ENCODE assay signal across 15 mouse cellular contexts in the genomic region with DNA sequence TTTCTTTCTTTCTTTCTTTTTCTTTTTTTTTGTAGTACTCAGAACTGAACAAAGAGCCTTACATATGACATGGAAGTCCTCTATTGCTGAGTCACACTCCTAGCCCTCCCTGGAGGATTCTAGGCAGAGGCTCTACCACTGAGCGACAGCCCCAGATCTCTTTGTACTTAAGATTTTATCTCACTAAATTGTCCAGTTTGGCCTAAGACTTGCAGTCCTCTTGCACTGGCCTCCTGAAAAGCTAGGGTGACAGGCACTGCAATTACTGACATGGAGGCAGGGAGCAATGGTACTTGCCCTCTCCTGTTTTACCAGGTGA. TPM values are rescaled to one million over a fixed set of nuclear protein-coding genes. Genes with fewer than 3 reads are reported as not detected.
DNase-seq lines count a peak whose midpoint lies in the region; ATAC-seq lines count a peak whose summit lies in the region.
"Had no signal": no experiment of that assay in that cellular context is flagged by ENCODE, and none has a peak within 500 bp of the region (broad histone marks: within the 10 kb centered on the region; RNA-seq: fewer than 3 reads in every experiment).

No protein-coding gene starts in this region.

- H3K9ac ChIP-seq in lung, embryonic 16.5 days (ENCODE audit: low read length) = no peak overlapping the region
- H3K9ac ChIP-seq in hindbrain, embryonic 12.5 days = no peak overlapping the region
- H3K9ac ChIP-seq in hindbrain, embryonic 15.5 days = no peak overlapping the region
- no peak overlapping the region for H3K9ac ChIP-seq in neural tube, embryonic 12.5 days
- H3K9ac ChIP-seq: heart, embryonic 12.5 days; intestine, embryonic 15.5 days; lung, embryonic 14.5 days had no signal

- no peaks in the 10 kb centered on the region for H3K27me3 ChIP-seq in lung, embryonic 16.5 days (ENCODE audit: control insufficient read depth, insufficient read depth, low read depth, low read length)
- no peaks in the 10 kb centered on the region for H3K27me3 ChIP-seq in hindbrain, embryonic 12.5 days
- no peaks in the 10 kb centered on the region for H3K27me3 ChIP-seq in hindbrain, embryonic 15.5 days
- no peaks in the 10 kb centered on the region for H3K27me3 ChIP-seq in neural tube, embryonic 12.5 days (replicated peaks)
- H3K27me3 ChIP-seq: embryonic facial prominence, embryonic 13.5 days; heart, embryonic 12.5 days; intestine, embryonic 15.5 days had no signal

- 88% methylated on average over 1 of the region's 1 CpGs for WGBS in lung, embryonic 16.5 days
- WGBS in hindbrain, embryonic 12.5 days = 71% methylated on average over 1 of the region's 1 CpGs
- WGBS in hindbrain, embryonic 15.5 days = 53% methylated on average over 1 of the region's 1 CpGs
- 88% methylated on average over 1 of the region's 1 CpGs for WGBS in neural tube, embryonic 12.5 days

- H3K9me3 ChIP-seq in lung, embryonic 16.5 days (ENCODE audit: control insufficient read depth, low read length) = no peaks in the 10 kb centered on the region
- no peaks in the 10 kb centered on the region for H3K9me3 ChIP-seq in hindbrain, embryonic 12.5 days (replicated peaks)
- no peaks in the 10 kb centered on the region for H3K9me3 ChIP-seq in hindbrain, embryonic 15.5 days
- H3K9me3 ChIP-seq in neural tube, embryonic 12.5 days = no peaks in the 10 kb centered on the region
- H3K9me3 ChIP-seq: embryonic facial prominence, embryonic 13.5 days; heart, embryonic 12.5 days; intestine, embryonic 15.5 days; limb, embryonic 10.5 days had no signal

- ATAC-seq in lung, embryonic 16.5 days (ENCODE audit: low read depth) = no peak
- ATAC-seq in hindbrain, embryonic 12.5 days (ENCODE audit: low FRiP score) = no peak
- no peak for ATAC-seq in hindbrain, embryonic 15.5 days (ENCODE audit: low FRiP score, low read depth)
- no peak for ATAC-seq in neural tube, embryonic 12.5 days (ENCODE audit: low FRiP score, low read depth)
- no peak for ATAC-seq in megakaryocyte progenitor cell, adult 5-6 weeks (replicated peaks; ENCODE audit: poor library complexity)
- ATAC-seq: intestine, embryonic 15.5 days had no signal

- H3K36me3 ChIP-seq in lung, embryonic 16.5 days (ENCODE audit: control insufficient read depth, insufficient read depth, low read length) = peaks cover 9% of the 10 kb centered on the region
- peaks cover 45% of the 10 kb centered on the region for H3K36me3 ChIP-seq in hindbrain, embryonic 12.5 days
- peaks cover 42% of the 10 kb centered on the region for H3K36me3 ChIP-seq in hindbrain, embryonic 15.5 days
- peaks cover 47% of the 10 kb centered on the region for H3K36me3 ChIP-seq in neural tube, embryonic 12.5 days

- H3K4me3 ChIP-seq in lung, embryonic 16.5 days (ENCODE audit: low read length) = no peak overlapping the region
- H3K4me3 ChIP-seq in hindbrain, embryonic 12.5 days = no peak overlapping the region
- H3K4me3 ChIP-seq in hindbrain, embryonic 15.5 days = no peak overlapping the region
- no peak overlapping the region for H3K4me3 ChIP-seq in neural tube, embryonic 12.5 days
- H3K4me3 ChIP-seq: embryonic facial prominence, embryonic 13.5 days; heart, embryonic 12.5 days; intestine, embryonic 15.5 days; limb, embryonic 10.5 days had no signal

- DNase-seq in lung, postnatal 25 days (ENCODE audit: low spot score) = no peak
- DNase-seq in cerebellum, postnatal 14 days = no peak
- DNase-seq: adrenal gland, postnatal 36 days; cerebellum, adult 8-10 months; lung, embryonic 14.5 days had no signal

- peak overlapping the region; percentile 62; the same call in 1 of the 2 replicates for H3K27ac ChIP-seq in lung, embryonic 16.5 days (ENCODE audit: low read length)
- peak overlapping the region; percentile 81 for H3K27ac ChIP-seq in hindbrain, embryonic 12.5 days
- peak overlapping the region; percentile 60; the same call in 1 of the 2 replicates for H3K27ac ChIP-seq in hindbrain, embryonic 15.5 days (replicated peaks)
- peak overlapping the region; percentile 69; the same call in 1 of the 2 replicates for H3K27ac ChIP-seq in neural tube, embryonic 12.5 days
- H3K27ac ChIP-seq: embryonic facial prominence, embryonic 13.5 days; intestine, embryonic 15.5 days; limb, embryonic 10.5 days had no signal

- peaks cover 22% of the 10 kb centered on the region for H3K4me1 ChIP-seq in lung, embryonic 16.5 days (replicated peaks; ENCODE audit: control insufficient read depth, insufficient read depth, low read length)
- peaks cover 37% of the 10 kb centered on the region for H3K4me1 ChIP-seq in hindbrain, embryonic 12.5 days
- peaks cover 27% of the 10 kb centered on the region for H3K4me1 ChIP-seq in hindbrain, embryonic 15.5 days (replicated peaks)
- peaks cover 38% of the 10 kb centered on the region for H3K4me1 ChIP-seq in neural tube, embryonic 12.5 days

- H3K4me2 ChIP-seq in lung, embryonic 16.5 days (ENCODE audit: low read depth, low read length) = no peak overlapping the region
- no peak overlapping the region for H3K4me2 ChIP-seq in hindbrain, embryonic 12.5 days (replicated peaks)
- H3K4me2 ChIP-seq in hindbrain, embryonic 15.5 days = no peak overlapping the region
- no peak overlapping the region for H3K4me2 ChIP-seq in neural tube, embryonic 12.5 days (replicated peaks)
- H3K4me2 ChIP-seq: embryonic facial prominence, embryonic 13.5 days; heart, embryonic 12.5 days; intestine, embryonic 15.5 days; liver, embryonic 11.5 days; lung, embryonic 14.5 days had no signal

RNA-seq across cellular contexts. Expression of a gene that starts 16.2 kb away (rescaled TPM):
- polyA plus RNA-seq in lung, embryonic 16.5 days (2015; fragmentation: Nextera tagmentation; extraction: Ambion mirVana) = 8.3 and 9.1 TPM in 2 replicates
- 19.5 and 20.9 TPM in 2 replicates for polyA plus RNA-seq in hindbrain, embryonic 12.5 days (2016; fragmentation: Nextera tagmentation; extraction: Ambion mirVana)
- polyA plus RNA-seq in hindbrain, embryonic 15.5 days (2015; fragmentation: Nextera tagmentation; extraction: Ambion mirVana) = 23.0 and 25.8 TPM in 2 replicates
- polyA plus RNA-seq in neural tube, embryonic 12.5 days (2016; fragmentation: Nextera tagmentation; extraction: Ambion mirVana) = 18.8 and 24.3 TPM in 2 replicates
- 14.1 and 15.2 TPM in 2 replicates for total RNA-seq in megakaryocyte progenitor cell, adult 5-6 weeks (2015)
- 11.5 and 16.6 TPM in 2 replicates for total RNA-seq in megakaryocyte progenitor cell, adult 5-6 weeks (2017)

RNA-seq across cellular contexts. Expression of a gene that starts 32.9 kb away (rescaled TPM):
- polyA plus RNA-seq in lung, embryonic 16.5 days (2015; fragmentation: Nextera tagmentation; extraction: Ambion mirVana) = 493 and 502 TPM in 2 replicates
- polyA plus RNA-seq in hindbrain, embryonic 12.5 days (2016; fragmentation: Nextera tagmentation; extraction: Ambion mirVana) = 397 and 418 TPM in 2 replicates
- polyA plus RNA-seq in hindbrain, embryonic 15.5 days (2015; fragmentation: Nextera tagmentation; extraction: Ambion mirVana) = 336 TPM in 2 replicates
- 421 and 426 TPM in 2 replicates for polyA plus RNA-seq in neural tube, embryonic 12.5 days (2016; fragmentation: Nextera tagmentation; extraction: Ambion mirVana)
- total RNA-seq in megakaryocyte progenitor cell, adult 5-6 weeks (2015) = 201 and 220 TPM in 2 replicates
- 238 and 266 TPM in 2 replicates for total RNA-seq in megakaryocyte progenitor cell, adult 5-6 weeks (2017)

RNA-seq across cellular contexts. Expression of a gene that starts 57.3 kb away (rescaled TPM):
- 1.8 and 3.3 TPM in 2 replicates for polyA plus RNA-seq in lung, embryonic 16.5 days (2015; fragmentation: Nextera tagmentation; extraction: Ambion mirVana)
- polyA plus RNA-seq in hindbrain, embryonic 12.5 days (2016; fragmentation: Nextera tagmentation; extraction: Ambion mirVana) = 3.4 and 5.2 TPM in 2 replicates
- 4.0 and 4.2 TPM in 2 replicates for polyA plus RNA-seq in hindbrain, embryonic 15.5 days (2015; fragmentation: Nextera tagmentation; extraction: Ambion mirVana)
- 6.0 and 6.4 TPM in 2 replicates for polyA plus RNA-seq in neural tube, embryonic 12.5 days (2016; fragmentation: Nextera tagmentation; extraction: Ambion mirVana)
- 33.7 and 35.8 TPM in 2 replicates for total RNA-seq in megakaryocyte progenitor cell, adult 5-6 weeks (2015)
- total RNA-seq in megakaryocyte progenitor cell, adult 5-6 weeks (2017) = 48.6 and 67.4 TPM in 2 replicates
